Mouse (Mus musculus): Measurements from ENCODE around the gene Ttc13. TPM values are rescaled to one million over a fixed set of nuclear protein-coding genes. Genes with fewer than 3 reads are reported as not detected.
A peak's percentile ranks its signal among the peaks of the same experiment; 100 is the strongest.

The Ttc13 gene
- polyA plus RNA-seq, 1 experiment from 2014 or later, result 71.1 TPM

GRCm38 (mm10) chr8:124652546-124652945 lies 69.2 kb downstream of the Ttc13 start:
- peaks cover 21% of the 10 kb centered on the region for H3K4me1 ChIP-seq (replicated peaks; ENCODE audit: control insufficient read depth, insufficient read depth, low read length)
- H3K9ac ChIP-seq, result no peak overlapping the region
- WGBS, result 34% methylated on average over 4 of the region's 4 CpGs

GRCm38 (mm10) chr8:124651776-124652175 lies 70.0 kb downstream of the Ttc13 start:
- Histone ChIP-seq H3K9me3 (ENCODE audit: control insufficient read depth, low read length) (no peaks in the 10 kb centered on the region), H3K27ac (no peak overlapping the region), H3K27me3 (ENCODE audit: control insufficient read depth, insufficient read depth, low read length) (no peaks in the 10 kb centered on the region), H3K36me3 (replicated peaks; ENCODE audit: control insufficient read depth, insufficient read depth) (peaks cover 14% of the 10 kb centered on the region), H3K9ac (no peak overlapping the region), H3K4me1 (replicated peaks; ENCODE audit: control insufficient read depth, insufficient read depth, low read length) (peaks cover 21% of the 10 kb centered on the region), H3K4me3 (replicated peaks; ENCODE audit: low read length) (no peak overlapping the region), H3K4me2 (replicated peaks) (no peak overlapping the region)
- WGBS, result 91% methylated on average over 20 of the region's 20 CpGs
- DNase-seq (ENCODE audit: low spot score) (no peak), ATAC-seq (ENCODE audit: low FRiP score) (no peak)

More at GRCm38 (mm10) chr8:124652546-124652945, 69.2 kb downstream of the Ttc13 start:
- DNase-seq (ENCODE audit: low spot score) (no peak), ATAC-seq (ENCODE audit: low FRiP score) (no peak)
- Histone ChIP-seq H3K27me3 (ENCODE audit: control insufficient read depth, insufficient read depth, low read length) (no peaks in the 10 kb centered on the region), H3K4me3 (replicated peaks; ENCODE audit: low read length) (no peak overlapping the region), H3K36me3 (replicated peaks; ENCODE audit: control insufficient read depth, insufficient read depth) (peaks cover 14% of the 10 kb centered on the region), H3K9me3 (ENCODE audit: control insufficient read depth, low read length) (no peaks in the 10 kb centered on the region), H3K27ac (0 out of 2 replicates have a peak overlapping the region, but pooled peaks have one; percentile 57), H3K4me2 (replicated peaks) (no peak overlapping the region)

- no peak overlapping the region for H3K4me3 ChIP-seq (replicated peaks; ENCODE audit: low read length)
- no peak overlapping the region for H3K9ac ChIP-seq
- peaks cover 23% of the 10 kb centered on the region for H3K4me1 ChIP-seq (replicated peaks; ENCODE audit: control insufficient read depth, insufficient read depth, low read length)
- H3K9me3 ChIP-seq (ENCODE audit: control insufficient read depth, low read length), result no peaks in the 10 kb centered on the region
- no peak for ATAC-seq (ENCODE audit: low FRiP score)
- H3K4me2 ChIP-seq (replicated peaks), result no peak overlapping the region
- peaks cover 7% of the 10 kb centered on the region for H3K36me3 ChIP-seq (replicated peaks; ENCODE audit: control insufficient read depth, insufficient read depth)
- DNase-seq (ENCODE audit: low spot score), result no peak
- no peak overlapping the region for H3K27ac ChIP-seq
- no peaks in the 10 kb centered on the region for H3K27me3 ChIP-seq (ENCODE audit: control insufficient read depth, insufficient read depth, low read length)
Measured at GRCm38 (mm10) chr8:124648311-124648710, 73.5 kb downstream of the Ttc13 start.

GRCm38 (mm10) chr8:124643540-124644339 lies 78.0 kb downstream of the Ttc13 start:
- Histone ChIP-seq H3K4me1 (replicated peaks; ENCODE audit: control insufficient read depth, insufficient read depth, low read length) (peaks cover 21% of the 10 kb centered on the region), H3K4me2 (replicated peaks) (0 out of 2 replicates have a peak overlapping the region, but pooled peaks have one; percentile 3), H3K27ac (peak overlapping the region; percentile 0; the same call in 1 of the 2 replicates), H3K27me3 (ENCODE audit: control insufficient read depth, insufficient read depth, low read length) (no peaks in the 10 kb centered on the region), H3K9ac (no peak overlapping the region), H3K9me3 (ENCODE audit: control insufficient read depth, low read length) (no peaks in the 10 kb centered on the region), H3K36me3 (replicated peaks; ENCODE audit: control insufficient read depth, insufficient read depth) (peaks cover 12% of the 10 kb centered on the region), H3K4me3 (replicated peaks; ENCODE audit: low read length) (no peak overlapping the region)
- peak; percentile 43 for DNase-seq (ENCODE audit: low spot score)
- WGBS, result 55% methylated on average over 18 of the region's 18 CpGs
- ATAC-seq (ENCODE audit: low FRiP score), result peak; percentile 63

GRCm38 (mm10) chr8:124641599-124641998 lies 80.2 kb downstream of the Ttc13 start:
- no peak overlapping the region for H3K4me2 ChIP-seq (replicated peaks)
- no peak overlapping the region for H3K4me3 ChIP-seq (replicated peaks; ENCODE audit: low read length)
- 95% methylated on average over 8 of the region's 8 CpGs for WGBS
- no peak overlapping the region for H3K27ac ChIP-seq
- ATAC-seq (ENCODE audit: low FRiP score) (no peak), DNase-seq (ENCODE audit: low spot score) (no peak)
- no peaks in the 10 kb centered on the region for H3K27me3 ChIP-seq (ENCODE audit: control insufficient read depth, insufficient read depth, low read length)
- H3K36me3 ChIP-seq (replicated peaks; ENCODE audit: control insufficient read depth, insufficient read depth), result peaks cover 33% of the 10 kb centered on the region
- peaks cover 16% of the 10 kb centered on the region for H3K4me1 ChIP-seq (replicated peaks; ENCODE audit: control insufficient read depth, insufficient read depth, low read length)
- H3K9me3 ChIP-seq (ENCODE audit: control insufficient read depth, low read length), result no peaks in the 10 kb centered on the region
- no peak overlapping the region for H3K9ac ChIP-seq

GRCm38 (mm10) chr8:124635247-124635502 lies 86.6 kb downstream of the Ttc13 start:
- Histone ChIP-seq H3K4me1 (replicated peaks; ENCODE audit: control insufficient read depth, insufficient read depth, low read length) (no peaks in the 10 kb centered on the region), H3K36me3 (replicated peaks; ENCODE audit: control insufficient read depth, insufficient read depth) (peaks cover 46% of the 10 kb centered on the region), H3K9ac (no peak overlapping the region), H3K4me2 (replicated peaks) (no peak overlapping the region), H3K9me3 (ENCODE audit: control insufficient read depth, low read length) (no peaks in the 10 kb centered on the region), H3K4me3 (replicated peaks; ENCODE audit: low read length) (no peak overlapping the region), H3K27ac (no peak overlapping the region), H3K27me3 (ENCODE audit: control insufficient read depth, insufficient read depth, low read length) (no peaks in the 10 kb centered on the region)
- WGBS, result 88% methylated on average over 8 of the region's 8 CpGs
- DNase-seq (ENCODE audit: low spot score) (no peak), ATAC-seq (ENCODE audit: low FRiP score) (no peak)

- Histone ChIP-seq H3K27me3 (ENCODE audit: control insufficient read depth, insufficient read depth, low read length) (no peaks in the 10 kb centered on the region), H3K4me2 (replicated peaks) (no peak overlapping the region), H3K9ac (no peak overlapping the region), H3K4me3 (replicated peaks; ENCODE audit: low read length) (no peak overlapping the region), H3K9me3 (ENCODE audit: control insufficient read depth, low read length) (no peaks in the 10 kb centered on the region), H3K36me3 (replicated peaks; ENCODE audit: control insufficient read depth, insufficient read depth) (peaks cover 43% of the 10 kb centered on the region), H3K4me1 (replicated peaks; ENCODE audit: control insufficient read depth, insufficient read depth, low read length) (no peaks in the 10 kb centered on the region), H3K27ac (no peak overlapping the region)
- ATAC-seq (ENCODE audit: low FRiP score) (no peak), DNase-seq (ENCODE audit: low spot score) (no peak)
- 66% methylated on average over 13 of the region's 13 CpGs for WGBS
Measured at GRCm38 (mm10) chr8:124634411-124635246, 87.2 kb downstream of the Ttc13 start.

GRCm38 (mm10) chr8:124633001-124633703 lies 88.6 kb downstream of the Ttc13 start:
- no peak overlapping the region for H3K27ac ChIP-seq
- H3K27me3 ChIP-seq (ENCODE audit: control insufficient read depth, insufficient read depth, low read length), result no peaks in the 10 kb centered on the region
- peaks cover 28% of the 10 kb centered on the region for H3K36me3 ChIP-seq (replicated peaks; ENCODE audit: control insufficient read depth, insufficient read depth)
- DNase-seq (ENCODE audit: low spot score) (no peak), ATAC-seq (ENCODE audit: low FRiP score) (no peak)
- no peak overlapping the region for H3K9ac ChIP-seq
- WGBS, result 87% methylated on average over 14 of the region's 14 CpGs
- no peaks in the 10 kb centered on the region for H3K9me3 ChIP-seq (ENCODE audit: control insufficient read depth, low read length)
- H3K4me1 ChIP-seq (replicated peaks; ENCODE audit: control insufficient read depth, insufficient read depth, low read length), result no peaks in the 10 kb centered on the region
- H3K4me3 ChIP-seq (replicated peaks; ENCODE audit: low read length), result no peak overlapping the region
- no peak overlapping the region for H3K4me2 ChIP-seq (replicated peaks)

GRCm38 (mm10) chr8:124631966-124632365 lies 89.8 kb downstream of the Ttc13 start:
- Histone ChIP-seq H3K4me1 (replicated peaks; ENCODE audit: control insufficient read depth, insufficient read depth, low read length) (no peaks in the 10 kb centered on the region), H3K4me3 (replicated peaks; ENCODE audit: low read length) (no peak overlapping the region), H3K9me3 (ENCODE audit: control insufficient read depth, low read length) (no peaks in the 10 kb centered on the region), H3K9ac (no peak overlapping the region), H3K27me3 (ENCODE audit: control insufficient read depth, insufficient read depth, low read length) (no peaks in the 10 kb centered on the region), H3K4me2 (replicated peaks) (no peak overlapping the region), H3K36me3 (replicated peaks; ENCODE audit: control insufficient read depth, insufficient read depth) (peaks cover 17% of the 10 kb centered on the region), H3K27ac (peak overlapping the region; percentile 57; the same call in 1 of the 2 replicates)
- no peak for DNase-seq (ENCODE audit: low spot score)
- no peak for ATAC-seq (ENCODE audit: low FRiP score)
- 52% methylated on average over 7 of the region's 7 CpGs for WGBS
